Mouse (Mus musculus): ENCODE measurements around the gene Med31. TPM values are rescaled to one million over a fixed set of nuclear protein-coding genes. Genes with fewer than 3 reads are reported as not detected.

Gene Med31
- polyA plus RNA-seq (2017; shearing (Covaris generic)): 26.4 TPM

GRCm38 (mm10) chr11:72215410-72215797 is at the start of gene Med31:
TSS of gene Med31 (minus strand) at chr11:72215592.

GRCm38 (mm10) chr11:72207204-72207833 is 8.1 kb downstream of the Med31 start, which contains the start of the genes 4933427D14Rik and Txndc17:
TSS of gene 4933427D14Rik (minus strand) at chr11:72207459.
TSS of gene Txndc17 (plus strand) at chr11:72207547.

GRCm38 (mm10) chr11:72206341-72207203 is 8.8 kb downstream of the Med31 start, which contains the start of gene Gm43951:
TSS of gene Gm43951 (minus strand) at chr11:72206840.

Other genes with a start within 250 kb of the Med31 start
- 0.66 TPM for gene Aipl1, start 178.1 kb downstream of the Med31 start, polyA plus RNA-seq (2017; shearing (Covaris generic))
- 4.0 TPM for gene Pimreg, start 173.6 kb downstream of the Med31 start, polyA plus RNA-seq (2017; shearing (Covaris generic))
- not detected for gene Pitpnm3, start 79.8 kb downstream of the Med31 start, polyA plus RNA-seq (2017; shearing (Covaris generic))
- gene Gm43951, start 8.8 kb downstream of the Med31 start, polyA plus RNA-seq (2017; shearing (Covaris generic)): 0.39 TPM
- 39.8 TPM for gene 4933427D14Rik, start 8.1 kb downstream of the Med31 start, polyA plus RNA-seq (2017; shearing (Covaris generic))
- 109 TPM for gene Txndc17, start 8.0 kb downstream of the Med31 start, polyA plus RNA-seq (2017; shearing (Covaris generic))
- not detected for gene Slc13a5, start 51.6 kb upstream of the Med31 start, polyA plus RNA-seq (2017; shearing (Covaris generic))
- gene Xaf1, start 86.0 kb upstream of the Med31 start, polyA plus RNA-seq (2017; shearing (Covaris generic)): 87.9 TPM
- gene Fbxo39, start 98.9 kb upstream of the Med31 start, polyA plus RNA-seq (2017; shearing (Covaris generic)): 0.34 TPM
- not detected for gene Tekt1, start 146.8 kb upstream of the Med31 start, polyA plus RNA-seq (2017; shearing (Covaris generic))
- not detected for gene Smtnl2, start 196.1 kb upstream of the Med31 start, polyA plus RNA-seq (2017; shearing (Covaris generic))
- gene Ggt6, start 219.9 kb upstream of the Med31 start, polyA plus RNA-seq (2017; shearing (Covaris generic)): not detected
- 123 TPM for gene Mybbp1a, start 225.8 kb upstream of the Med31 start, polyA plus RNA-seq (2017; shearing (Covaris generic))

Data from inflammation-experienced regulatory T-cells, adult 16 weeks (primary cell).